In genomic region chr3:104638932-104639748, GRCm38 (mm10) we compare ENCODE assay signal across 8 mouse cellular contexts. TPM values are rescaled to one million over a fixed set of nuclear protein-coding genes. Genes with fewer than 3 reads are reported as not detected.
DNase-seq lines count a peak whose midpoint lies in the region; ATAC-seq and TF ChIP-seq lines count a peak whose summit lies in the region.

No protein-coding gene starts in this region.

- H3K9me3 ChIP-seq in forebrain, postnatal 0 days (ENCODE audit: low read length), result no peaks in the 10 kb centered on the region
- H3K9me3 ChIP-seq in lung, embryonic 15.5 days, result no peaks in the 10 kb centered on the region

- H3K4me2 ChIP-seq in forebrain, postnatal 0 days (ENCODE audit: low read depth), result peak overlapping the region; percentile 92
- peak overlapping the region; percentile 99 for H3K4me2 ChIP-seq in lung, embryonic 15.5 days

- H3K27me3 ChIP-seq in forebrain, postnatal 0 days (ENCODE audit: insufficient read depth, low read length), result no peaks in the 10 kb centered on the region
- H3K27me3 ChIP-seq in lung, embryonic 15.5 days, result no peaks in the 10 kb centered on the region

- DNase-seq in MN1 (ENCODE audit: low spot score), result peak; percentile 66
- DNase-seq in cerebellum, adult 11 months, result peak; percentile 66
- peak; percentile 41 for DNase-seq in forebrain, postnatal 0 days
- DNase-seq in heart, postnatal 36 days, result peak; percentile 57 to 64
- DNase-seq in layer of hippocampus, adult 8-10 months (ENCODE audit: low spot score in 2 of 2), result peak; percentile 25 to 41
- DNase-seq in thymus, postnatal 25 days, result peak; percentile 68

- H3K4me1 ChIP-seq in forebrain, postnatal 0 days (ENCODE audit: insufficient read depth), result no peaks in the 10 kb centered on the region
- H3K4me1 ChIP-seq in lung, embryonic 15.5 days, result peaks cover 5% of the 10 kb centered on the region; the same call in 1 of the 2 replicates

- H3K36me3 ChIP-seq in forebrain, postnatal 0 days (ENCODE audit: insufficient read depth), result no peaks in the 10 kb centered on the region
- no peaks in the 10 kb centered on the region for H3K36me3 ChIP-seq in lung, embryonic 15.5 days

- intact Hi-C loops in heart, postnatal 36 days (cut with DNase I), result loop anchor here (2.0 to 5.0 kb wide), 2 partner anchors 37 to 98 kb away; no protein-coding TSS in a partner anchor

- peak overlapping the region; percentile 87 for H3K9ac ChIP-seq in forebrain, postnatal 0 days
- peak overlapping the region; percentile 89 for H3K9ac ChIP-seq in lung, embryonic 15.5 days

- H3K4me3 ChIP-seq in forebrain, postnatal 0 days (ENCODE audit: low read depth, low read length), result peak overlapping the region; percentile 90
- H3K4me3 ChIP-seq in lung, embryonic 15.5 days, result peak overlapping the region; percentile 96

- peak overlapping the region; percentile 71 for H3K27ac ChIP-seq in forebrain, postnatal 0 days (ENCODE audit: low read depth, low read length)
- peak overlapping the region; percentile 81 for H3K27ac ChIP-seq in lung, embryonic 15.5 days

- TF ChIP-seq CTCF in forebrain, postnatal 0 days (IDR thresholded peaks at IDR 0.05; ENCODE audit: low read depth), result no peak

- ATAC-seq in forebrain, postnatal 0 days, result peak; percentile 49
- ATAC-seq in lung, embryonic 15.5 days (ENCODE audit: borderline replicate concordance, extremely low read depth, low FRiP score, low TSS enrichment), result peak; percentile 76
- peak; percentile 10; the same call in 1 of the 2 replicates for ATAC-seq in neutrophil, adult 5-6 weeks (ENCODE audit: extremely low read depth, insufficient number of reproducible peaks, low FRiP score, poor library complexity, severe bottlenecking)

- WGBS in forebrain, postnatal 0 days, result 2% methylated on average over 58 of the region's 58 CpGs
- WGBS in lung, embryonic 15.5 days, result under 1% methylated on average over 58 of the region's 58 CpGs

RNA-seq across cellular contexts. Expression of gene Slc16a1, which starts 0.7 kb away (rescaled TPM):
- total RNA-seq in forebrain, postnatal 0 days (2014; rRNA removed), result 32.1 and 33.4 TPM in 2 replicates
- 17.4 and 20.2 TPM in 2 replicates for polyA plus RNA-seq in forebrain, postnatal 0 days (2015; fragmentation: Nextera tagmentation; extraction: Ambion mirVana)
- 100 to 1,000 TPM; 163 to 166 TPM for total RNA-seq in heart, postnatal 36 days (2021)
- total RNA-seq in layer of hippocampus, adult 8-10 months (2022), result 10 to 100 TPM; 26.6 to 32.9 (median 29.3) TPM
- polyA plus RNA-seq in lung, embryonic 15.5 days (2015; fragmentation: Nextera tagmentation; extraction: Ambion mirVana), result 29.1 and 29.5 TPM in 2 replicates
- total RNA-seq in neutrophil, adult 5-6 weeks (2017), result 6.5 and 7.6 TPM in 2 replicates

Comparison
In these comparisons a context has a peak if more than half of its experiments do, and no peak if none do; other contexts are left out.
1. Peak in every context shown above with its lines: DNase-seq, ATAC-seq, H3K4me3 ChIP-seq and H3K27ac ChIP-seq.
2. ATAC-seq: peak in every context shown above with its lines; median percentile 76 in lung, embryonic 15.5 days; 49 in forebrain, postnatal 0 days; 10 in neutrophil, adult 5-6 weeks.